Mouse (Mus musculus) stomach, embryonic 16.5 days (tissue): ENCODE results near the gene Kcnc1. TPM values are rescaled to one million over a fixed set of nuclear protein-coding genes. Genes with fewer than 3 reads are reported as not detected.
A peak's percentile ranks its signal among the peaks of the same experiment; 100 is the strongest.

Experiments used
- ATAC-seq: fragments of 200-750 bp; cut with Nextera tagmentation; 2 replicates; pipeline ENCODE4 v1.8.0; 2017; ENCODE audit warnings: moderate number of reproducible peaks, moderate TSS enrichment; ENCODE audit not compliant: insufficient read depth, low FRiP score
- H3K27ac ChIP-seq: fragments of 300-500 bp; sonication (generic); 2 replicates; pipeline ENCODE4 v1.5.1; 2014; ENCODE audit warnings: low read length
- H3K27me3 ChIP-seq: fragments of 300-500 bp; sonication (generic); 2 replicates; pipeline ENCODE4 v1.6.1; 2014; ENCODE audit warnings: low read length, control low read depth, mixed read lengths; ENCODE audit not compliant: control insufficient read depth, insufficient read depth
- H3K36me3 ChIP-seq: fragments of 300-500 bp; sonication (generic); 2 replicates; pipeline ENCODE4 v1.6.1; 2014; ENCODE audit warnings: low read length; ENCODE audit not compliant: control insufficient read depth, insufficient read depth
- H3K4me1 ChIP-seq: fragments of 300-500 bp; sonication (generic); 2 replicates; pipeline ENCODE4 v1.6.1; 2014; ENCODE audit warnings: low read length, control low read depth, mixed read lengths; ENCODE audit not compliant: control insufficient read depth, insufficient read depth
- H3K4me2 ChIP-seq: fragments of 300-500 bp; sonication (generic); 2 replicates; pipeline ENCODE4 v1.6.1; 2014; ENCODE audit warnings: low read depth, low read length, mixed read lengths
- H3K4me3 ChIP-seq: fragments of 300-500 bp; sonication (generic); replicated peaks from 2 replicates; pipeline ENCODE4 v1.5.1; 2014; ENCODE audit warnings: mild to moderate bottlenecking, low read length
- H3K9ac ChIP-seq: fragments of 300-500 bp; sonication (generic); 2 replicates; pipeline ENCODE4 v1.6.1; 2014; ENCODE audit warnings: low read length
- H3K9me3 ChIP-seq: fragments of 300-500 bp; sonication (generic); replicated peaks from 2 replicates; pipeline ENCODE4 v1.6.1; 2016; ENCODE audit warnings: low read length, control low read depth; ENCODE audit not compliant: control insufficient read depth
- WGBS: fragments of 180-500 bp; shearing (Covaris S2); extraction: QIAGEN DNeasy Blood & Tissue Kit; methylation state at CpG from one replicate; pipeline ENCODE4 v1.1.7; 2014; 5-methylcytosine and 5-hydroxymethylcytosine counted together
- polyA plus RNA-seq: library from polyadenylated mRNA; unstranded; fragments of >200 nt; fragmentation: Nextera tagmentation; extraction: Ambion mirVana; gene quantifications from 2 replicates; pipeline ENCODE4 v1.2.1, GENCODE M21; 2015

Kcnc1 gene
- polyA plus RNA-seq, 1 experiment from 2014 or later, result 0.23 TPM

DNA sequence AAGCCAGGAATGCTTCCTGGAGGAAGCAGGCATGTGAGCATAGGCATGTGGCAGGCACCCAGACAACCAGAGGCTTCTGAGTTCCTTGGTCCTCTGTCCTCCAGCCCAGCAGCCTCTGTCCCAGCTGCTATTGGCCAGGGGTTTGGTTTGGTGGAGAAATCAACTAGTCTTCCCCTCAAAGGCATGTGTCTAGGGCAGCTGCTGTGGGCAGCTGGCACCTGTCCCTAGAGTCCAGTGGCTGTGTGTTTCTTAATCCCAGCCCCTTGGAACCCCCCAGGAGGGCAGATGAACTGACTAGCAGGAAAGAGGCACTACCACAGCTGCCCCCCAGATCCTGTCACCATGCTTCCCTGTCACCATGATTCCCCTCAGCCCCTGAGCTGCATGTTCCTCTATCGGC lies 30.5 kb upstream of the Kcnc1 start:
- no peak overlapping the region for H3K4me3 ChIP-seq
- H3K9ac ChIP-seq, result no peak overlapping the region
- no peaks in the 10 kb centered on the region for H3K9me3 ChIP-seq
- 72% methylated on average over 1 of the region's 1 CpGs for WGBS
- ATAC-seq, result no peak
- no peaks in the 10 kb centered on the region for H3K27me3 ChIP-seq
- no peak overlapping the region for H3K4me2 ChIP-seq
- H3K27ac ChIP-seq, result no peak overlapping the region
- no peaks in the 10 kb centered on the region for H3K36me3 ChIP-seq
- no peaks in the 10 kb centered on the region for H3K4me1 ChIP-seq

DNA sequence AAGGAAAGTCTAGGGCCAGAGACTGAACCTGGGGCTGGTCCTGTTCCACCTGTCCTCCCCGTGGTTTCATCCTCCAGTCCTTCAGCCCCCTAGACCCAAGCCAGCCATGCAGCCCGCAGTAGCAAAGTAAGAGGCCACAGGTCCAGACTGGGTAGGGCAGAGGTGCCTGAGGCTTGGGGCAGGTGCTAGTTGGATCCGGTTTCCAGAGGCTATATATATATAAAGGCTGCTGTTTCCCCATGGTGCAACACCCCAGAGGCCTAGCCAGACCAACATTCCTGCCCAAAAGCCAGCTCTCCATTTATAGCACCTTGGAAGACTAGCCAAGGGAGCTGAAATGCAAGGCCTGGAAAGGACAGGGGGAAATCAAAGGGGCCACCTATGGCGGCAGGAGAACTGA lies 25.2 kb upstream of the Kcnc1 start:
- no peaks in the 10 kb centered on the region for H3K36me3 ChIP-seq
- no peak for ATAC-seq
- H3K9me3 ChIP-seq, result no peaks in the 10 kb centered on the region
- H3K27ac ChIP-seq, result no peak overlapping the region
- WGBS, result 65% methylated on average over 4 of the region's 4 CpGs
- no peak overlapping the region for H3K9ac ChIP-seq
- peaks cover 12% of the 10 kb centered on the region for H3K27me3 ChIP-seq
- H3K4me3 ChIP-seq, result no peak overlapping the region
- no peaks in the 10 kb centered on the region for H3K4me1 ChIP-seq
- no peak overlapping the region for H3K4me2 ChIP-seq

DNA sequence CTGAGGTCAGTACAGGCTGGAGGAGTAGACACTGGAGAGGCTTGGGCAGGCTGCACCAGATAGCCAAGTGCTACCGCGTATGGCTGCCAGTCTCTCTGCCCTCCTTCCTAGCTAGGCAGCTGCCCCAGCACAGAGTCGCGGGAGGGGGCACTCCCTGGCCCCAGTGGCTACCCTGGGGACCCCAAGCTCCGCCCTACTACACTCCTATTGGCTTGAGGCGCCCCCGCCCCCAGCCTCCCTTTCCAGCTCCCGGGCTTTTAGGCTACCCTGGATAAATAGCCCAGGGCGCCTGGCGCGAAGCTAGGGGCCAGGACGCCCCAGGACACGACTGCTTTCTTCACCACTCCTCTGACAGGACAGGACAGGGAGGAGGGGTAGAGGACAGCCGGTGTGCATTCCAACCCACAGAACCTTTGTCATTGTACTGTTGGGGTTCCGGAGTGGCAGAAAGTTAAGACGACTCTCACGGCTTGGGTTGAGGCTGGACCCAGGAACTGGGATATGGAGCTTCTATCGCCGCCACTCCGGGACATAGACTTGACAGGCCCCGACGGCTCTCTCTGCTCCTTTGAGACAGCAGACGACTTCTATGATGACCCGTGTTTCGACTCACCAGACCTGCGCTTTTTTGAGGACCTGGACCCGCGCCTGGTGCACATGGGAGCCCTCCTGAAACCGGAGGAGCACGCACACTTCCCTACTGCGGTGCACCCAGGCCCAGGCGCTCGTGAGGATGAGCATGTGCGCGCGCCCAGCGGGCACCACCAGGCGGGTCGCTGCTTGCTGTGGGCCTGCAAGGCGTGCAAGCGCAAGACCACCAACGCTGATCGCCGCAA lies 19.9 kb upstream of the Kcnc1 start, which contains the start of gene Myod1:
Gene Myod1 (plus strand): TSS at position 303 of the 836 bp plus-strand sequence.
- H3K4me2 ChIP-seq, result peak within 1 kb of the TSS; percentile 18; the same call in 1 of the 2 replicates
- no peaks in the 10 kb centered on the region; the same call in 1 of the 2 replicates for H3K4me1 ChIP-seq
- H3K27me3 ChIP-seq, result peaks cover 51% of the 10 kb centered on the region
- no peak for ATAC-seq
- H3K4me3 ChIP-seq, result peak within 1 kb of the TSS; percentile 20
- H3K27ac ChIP-seq, result no peak within 1 kb of the TSS
- no peaks in the 10 kb centered on the region for H3K9me3 ChIP-seq
- WGBS, result 5% methylated on average over 44 of the region's 44 CpGs
- H3K36me3 ChIP-seq, result no peaks in the 10 kb centered on the region
- H3K9ac ChIP-seq, result no peak within 1 kb of the TSS

DNA sequence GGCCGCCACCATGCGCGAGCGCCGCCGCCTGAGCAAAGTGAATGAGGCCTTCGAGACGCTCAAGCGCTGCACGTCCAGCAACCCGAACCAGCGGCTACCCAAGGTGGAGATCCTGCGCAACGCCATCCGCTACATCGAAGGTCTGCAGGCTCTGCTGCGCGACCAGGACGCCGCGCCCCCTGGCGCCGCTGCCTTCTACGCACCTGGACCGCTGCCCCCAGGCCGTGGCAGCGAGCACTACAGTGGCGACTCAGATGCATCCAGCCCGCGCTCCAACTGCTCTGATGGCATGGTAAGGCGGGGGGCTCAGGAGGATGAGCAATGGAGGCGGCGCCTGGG lies 19.3 kb upstream of the Kcnc1 start:
- peaks cover 51% of the 10 kb centered on the region for H3K27me3 ChIP-seq
- under 1% methylated on average over 33 of the region's 33 CpGs for WGBS
- ATAC-seq, result no peak

DNA sequence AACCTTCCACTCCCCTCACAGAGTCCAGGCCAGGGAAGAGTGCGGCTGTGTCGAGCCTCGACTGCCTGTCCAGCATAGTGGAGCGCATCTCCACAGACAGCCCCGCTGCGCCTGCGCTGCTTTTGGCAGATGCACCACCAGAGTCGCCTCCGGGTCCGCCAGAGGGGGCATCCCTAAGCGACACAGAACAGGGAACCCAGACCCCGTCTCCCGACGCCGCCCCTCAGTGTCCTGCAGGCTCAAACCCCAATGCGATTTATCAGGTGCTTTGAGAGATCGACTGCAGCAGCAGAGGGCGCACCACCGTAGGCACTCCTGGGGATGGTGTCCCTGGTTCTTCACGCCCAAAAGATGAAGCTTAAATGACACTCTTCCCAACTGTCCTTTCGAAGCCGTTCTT lies 18.2 kb upstream of the Kcnc1 start:
- 3% methylated on average over 22 of the region's 22 CpGs for WGBS
- Histone ChIP-seq H3K4me2 (no peak overlapping the region), H3K4me1 (no peaks in the 10 kb centered on the region; the same call in 1 of the 2 replicates), H3K9me3 (no peaks in the 10 kb centered on the region), H3K27me3 (peaks cover 51% of the 10 kb centered on the region), H3K36me3 (no peaks in the 10 kb centered on the region), H3K27ac (no peak overlapping the region), H3K4me3 (no peak overlapping the region), H3K9ac (no peak overlapping the region)
- ATAC-seq, result no peak

More for the DNA sequence above, 19.3 kb upstream of the Kcnc1 start:
- Histone ChIP-seq H3K4me2 (peak overlapping the region; percentile 18; the same call in 1 of the 2 replicates), H3K9me3 (no peaks in the 10 kb centered on the region), H3K9ac (no peak overlapping the region), H3K4me1 (no peaks in the 10 kb centered on the region; the same call in 1 of the 2 replicates), H3K36me3 (no peaks in the 10 kb centered on the region), H3K4me3 (peak overlapping the region; percentile 20), H3K27ac (no peak overlapping the region)

DNA sequence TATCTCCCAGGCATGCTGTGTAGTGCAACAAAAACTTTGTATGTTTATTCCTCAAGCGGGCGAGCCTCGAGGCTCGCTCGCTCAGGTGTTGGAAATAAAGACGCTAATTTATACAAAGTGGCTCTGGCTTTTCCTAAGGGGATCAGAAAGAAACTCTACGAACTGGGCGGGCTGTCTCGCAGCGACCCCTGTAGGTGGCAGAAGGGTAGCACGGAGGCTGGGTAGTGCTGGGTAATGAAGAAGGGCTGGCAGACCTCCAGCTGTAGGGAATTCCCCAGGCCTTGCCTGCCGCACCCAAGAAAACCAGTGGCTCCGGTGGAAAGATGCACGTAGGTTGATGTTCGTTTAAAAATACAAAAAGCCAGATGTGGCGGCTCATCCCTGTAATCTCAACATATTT lies 17.3 kb upstream of the Kcnc1 start:
- no peak; the same call in 1 of the 2 replicates for ATAC-seq
- Histone ChIP-seq H3K36me3 (no peaks in the 10 kb centered on the region), H3K27ac (no peak overlapping the region), H3K9me3 (no peaks in the 10 kb centered on the region), H3K27me3 (peaks cover 51% of the 10 kb centered on the region), H3K4me3 (no peak overlapping the region), H3K4me1 (no peaks in the 10 kb centered on the region; the same call in 1 of the 2 replicates), H3K4me2 (no peak overlapping the region), H3K9ac (no peak overlapping the region)
- 8% methylated on average over 16 of the region's 16 CpGs for WGBS

DNA sequence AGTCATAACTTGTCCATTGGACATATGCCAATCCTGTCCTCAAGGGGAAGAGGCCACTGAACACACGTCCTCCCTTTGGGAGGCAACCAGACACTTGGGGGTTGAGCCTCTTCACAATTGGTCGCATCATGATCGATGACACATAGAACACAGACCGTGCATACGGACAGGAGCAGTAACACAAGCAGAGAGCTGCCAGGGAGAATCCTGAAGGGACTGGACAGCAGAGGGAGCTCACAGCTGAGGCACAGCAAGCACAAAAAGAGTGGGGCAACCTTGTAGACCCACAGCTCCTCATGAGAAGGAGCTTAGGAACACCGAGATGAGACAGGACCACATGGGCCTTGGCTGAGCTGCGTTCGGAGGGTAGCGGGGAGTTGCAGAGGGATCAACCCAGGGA lies 15.7 kb upstream of the Kcnc1 start:
- no peak overlapping the region for H3K9ac ChIP-seq
- H3K27me3 ChIP-seq, result peaks cover 43% of the 10 kb centered on the region
- H3K4me3 ChIP-seq, result no peak overlapping the region
- WGBS, result 59% methylated on average over 9 of the region's 9 CpGs
- H3K9me3 ChIP-seq, result no peaks in the 10 kb centered on the region
- no peak overlapping the region for H3K27ac ChIP-seq
- no peaks in the 10 kb centered on the region for H3K36me3 ChIP-seq
- H3K4me2 ChIP-seq, result no peak overlapping the region
- no peaks in the 10 kb centered on the region; the same call in 1 of the 2 replicates for H3K4me1 ChIP-seq
- no peak for ATAC-seq

DNA sequence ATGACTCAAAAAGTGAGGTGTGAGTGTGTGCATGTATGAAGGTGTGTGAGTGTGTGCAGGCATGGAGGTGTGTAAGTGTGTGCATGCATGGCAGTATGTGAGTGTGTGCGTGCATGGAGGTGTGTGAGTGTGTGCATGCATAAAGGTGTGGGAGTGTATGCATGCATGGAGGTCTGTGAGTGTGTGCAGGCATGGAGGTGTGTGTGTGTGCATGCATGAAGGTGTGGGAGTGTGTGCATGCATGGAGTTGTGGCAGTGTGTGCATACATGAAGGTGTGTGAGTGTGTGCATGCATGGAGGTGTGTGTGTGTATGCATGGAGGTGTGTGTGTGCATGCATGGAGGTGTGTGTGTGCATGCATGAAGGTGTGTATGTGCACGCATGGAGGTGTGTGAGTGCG lies 8.9 kb upstream of the Kcnc1 start:
- no peak for ATAC-seq
- 89% methylated on average over 3 of the region's 3 CpGs for WGBS
- Histone ChIP-seq H3K9ac (no peak overlapping the region), H3K4me1 (no peaks in the 10 kb centered on the region), H3K27me3 (no peaks in the 10 kb centered on the region; the same call in 1 of the 2 replicates), H3K27ac (no peak overlapping the region), H3K4me2 (no peak overlapping the region), H3K36me3 (no peaks in the 10 kb centered on the region), H3K9me3 (no peaks in the 10 kb centered on the region), H3K4me3 (no peak overlapping the region)

DNA sequence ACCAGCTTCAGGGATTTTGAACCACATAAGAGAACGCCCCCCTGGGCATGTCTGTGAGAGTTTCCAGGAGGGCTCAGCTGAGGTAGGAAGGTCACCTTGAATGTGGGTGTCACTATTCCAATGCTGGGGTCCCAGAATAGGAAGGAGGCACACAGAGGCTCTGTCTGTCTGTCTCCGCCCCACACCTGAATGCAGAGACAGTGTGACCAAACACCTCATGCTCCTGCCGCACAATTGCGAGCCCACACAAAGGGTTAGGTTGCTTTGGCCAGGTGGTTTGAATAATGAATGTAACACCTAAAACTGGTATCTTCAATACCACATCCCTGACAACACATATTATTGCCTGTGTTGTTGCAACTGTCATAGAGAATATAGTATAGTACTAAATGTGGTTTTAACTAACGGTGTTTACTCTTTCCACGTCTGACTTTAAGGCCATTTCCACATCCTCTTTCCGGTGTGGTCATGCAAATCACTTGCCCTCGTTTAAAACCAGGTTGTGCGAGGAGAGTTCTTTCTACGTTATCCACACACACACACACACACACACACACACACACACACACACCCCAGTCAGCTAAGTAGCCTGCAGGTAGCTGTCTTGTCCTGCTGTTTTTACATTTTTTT lies 6.7 kb upstream of the Kcnc1 start:
- no peaks in the 10 kb centered on the region for H3K4me1 ChIP-seq
- no peak overlapping the region for H3K4me3 ChIP-seq
- no peak overlapping the region for H3K9ac ChIP-seq
- ATAC-seq, result no peak
- no peak overlapping the region for H3K27ac ChIP-seq
- no peaks in the 10 kb centered on the region for H3K9me3 ChIP-seq
- 66% methylated on average over 10 of the region's 10 CpGs for WGBS
- H3K36me3 ChIP-seq, result no peaks in the 10 kb centered on the region
- H3K27me3 ChIP-seq, result peaks cover 7% of the 10 kb centered on the region
- no peak overlapping the region for H3K4me2 ChIP-seq
